Mouse (Mus musculus): Measurements from ENCODE around the gene 1500011B03Rik. TPM values are rescaled to one million over a fixed set of nuclear protein-coding genes. Genes with fewer than 3 reads are reported as not detected.

Gene 1500011B03Rik
- total and polyA plus RNA-seq, 3 experiments = 47.7 to 75.2 TPM; not detected in 1

GRCm38 (mm10) chr5:114774403-114775051 is 48.7 kb downstream of the 1500011B03Rik start, which contains the start of gene Ankrd13a (continued):
- TF ChIP-seq KAT2A (conservative IDR thresholded peaks at IDR 0.05; ENCODE audit: low read depth, low read length) (peak; percentile 74; the same call in 1 of the 2 replicates), MYC (IDR thresholded peaks at IDR 0.05; ENCODE audit: low read depth, low read length) (no peak), BHLHE40 (IDR thresholded peaks at IDR 0.05; ENCODE audit: borderline replicate concordance, low read depth, low read length) (0 out of 2 replicates have a peak, but pooled peaks have one; percentile 66), CHD1 (IDR thresholded peaks at IDR 0.05; ENCODE audit: low read depth, low read length) (peak; percentile 100)

GRCm38 (mm10) chr5:114773780-114774179 is 49.5 kb downstream of the 1500011B03Rik start:
- H3K27me3 ChIP-seq (ENCODE audit: control insufficient read depth in 1 of 2, insufficient read depth in 2 of 2, low read length in 2 of 2) = no peaks in the 10 kb centered on the region
- peaks cover 3 to 21% of the 10 kb centered on the region in 2 experiments; a peak in 3 of 4 replicates for H3K36me3 ChIP-seq (ENCODE audit: control insufficient read depth in 1 of 2, insufficient read depth in 2 of 2, low read length in 2 of 2)
- H3K9ac ChIP-seq (ENCODE audit: control insufficient read depth, low read depth, low read length, poor library complexity, severe bottlenecking) = peak overlapping the region; percentile 93
- peak overlapping the region; percentile 75 for H3K27ac ChIP-seq (ENCODE audit: control insufficient read depth, low read depth, low read length)
- H3K9me3 ChIP-seq (replicated peaks; ENCODE audit: insufficient read depth, low read length) = no peaks in the 10 kb centered on the region
- peaks cover 0 to 23% of the 10 kb centered on the region in 2 experiments; a peak in 3 of 4 replicates for H3K4me1 ChIP-seq (ENCODE audit: control insufficient read depth in 1 of 2, insufficient read depth in 2 of 2, low read length in 2 of 2)
- H3K79me2 ChIP-seq (ENCODE audit: control insufficient read depth, insufficient read depth, low read length, poor library complexity) = peaks cover 89% of the 10 kb centered on the region
- TF ChIP-seq BHLHE40 (IDR thresholded peaks at IDR 0.05; ENCODE audit: borderline replicate concordance, low read depth, low read length) (0 out of 2 replicates have a peak, but pooled peaks have one; percentile 2), CHD1 (IDR thresholded peaks at IDR 0.05; ENCODE audit: low read depth, low read length) (no peak; the same call in 1 of the 2 replicates), MAX (IDR thresholded peaks at IDR 0.05; ENCODE audit: low read length) (peak; percentile 65), MXI1 (IDR thresholded peaks at IDR 0.05; ENCODE audit: low read depth, low read length) (0 out of 2 replicates have a peak, but pooled peaks have one; percentile 13), GATA1 (IDR thresholded peaks at IDR 0.05; ENCODE audit: low read depth, low read length) (no peak), MAFK (IDR thresholded peaks at IDR 0.05; ENCODE audit: borderline replicate concordance, low read depth, low read length) (no peak), MEF2A (IDR thresholded peaks at IDR 0.05; ENCODE audit: extremely low read depth, insufficient replicate concordance, low read depth, low read length, poor library complexity, severe bottlenecking) (0 out of 2 replicates have a peak, but pooled peaks have one; percentile 13)
- peak; percentile 78 for DNase-seq (ENCODE audit: low read depth, low spot score)
- H3K4me3 ChIP-seq (ENCODE audit: control insufficient read depth in 1 of 2, insufficient read depth in 1 of 2, low read depth in 2 of 2, low read length in 2 of 2) = peak overlapping the region; percentile 83 to 91

- Histone ChIP-seq H3K27ac (ENCODE audit: control insufficient read depth, low read depth, low read length) (peak overlapping the region; percentile 80), H3K9me3 (replicated peaks; ENCODE audit: insufficient read depth, low read length) (no peaks in the 10 kb centered on the region), H3K36me3 (ENCODE audit: control insufficient read depth in 1 of 2, insufficient read depth in 2 of 2, low read length in 2 of 2) (peaks cover 3 to 17% of the 10 kb centered on the region in 2 experiments), H3K4me3 (ENCODE audit: control insufficient read depth in 1 of 2, insufficient read depth in 1 of 2, low read depth in 2 of 2, low read length in 2 of 2) (peak overlapping the region; percentile 83 to 91), H3K79me2 (ENCODE audit: control insufficient read depth, insufficient read depth, low read length, poor library complexity) (peaks cover 88% of the 10 kb centered on the region), H3K4me1 (ENCODE audit: control insufficient read depth in 1 of 2, insufficient read depth in 2 of 2, low read length in 2 of 2) (peaks cover 0 to 22% of the 10 kb centered on the region in 2 experiments; a peak in 3 of 4 replicates), H3K9ac (ENCODE audit: control insufficient read depth, low read depth, low read length, poor library complexity, severe bottlenecking) (peak overlapping the region; percentile 94), H3K27me3 (ENCODE audit: control insufficient read depth in 1 of 2, insufficient read depth in 2 of 2, low read length in 2 of 2) (no peaks in the 10 kb centered on the region)
- DNase-seq (ENCODE audit: low read depth, low spot score) = peak; percentile 98
- TF ChIP-seq SIN3A (IDR thresholded peaks at IDR 0.05; ENCODE audit: low read length) (peak; percentile 96), MYC (IDR thresholded peaks at IDR 0.05; ENCODE audit: low read depth, low read length) (0 out of 2 replicates have a peak, but pooled peaks have one; percentile 39), ELF1 (IDR thresholded peaks at IDR 0.05; ENCODE audit: low read depth, low read length) (peak; percentile 92), GATA1 (IDR thresholded peaks at IDR 0.05; ENCODE audit: low read depth, low read length) (no peak), ZC3H11A (IDR thresholded peaks at IDR 0.05; ENCODE audit: low read depth, low read length) (no peak), MEF2A (IDR thresholded peaks at IDR 0.05; ENCODE audit: extremely low read depth, insufficient replicate concordance, low read depth, low read length, poor library complexity, severe bottlenecking) (no peak), HCFC1 (IDR thresholded peaks at IDR 0.05; ENCODE audit: low read depth, low read length) (peak; percentile 92), MAX (IDR thresholded peaks at IDR 0.05; ENCODE audit: low read length) (peak; percentile 83), UBTF (IDR thresholded peaks at IDR 0.05; ENCODE audit: borderline replicate concordance, insufficient read depth, low read depth, low read length) (0 out of 2 replicates have a peak, but pooled peaks have one; percentile 76), SMC3 (IDR thresholded peaks at IDR 0.05; ENCODE audit: low read depth, low read length) (no peak), TCF12 (IDR thresholded peaks at IDR 0.05; ENCODE audit: low read depth, low read length) (peak; percentile 55), NRF1 (IDR thresholded peaks at IDR 0.05; ENCODE audit: insufficient read depth, low read depth, low read length, poor library complexity, severe bottlenecking) (peak; percentile 96), TBP (IDR thresholded peaks at IDR 0.05; ENCODE audit: low read depth, low read length) (no peak), CHD1 (IDR thresholded peaks at IDR 0.05; ENCODE audit: low read depth, low read length) (no peak), RAD21 (IDR thresholded peaks at IDR 0.05; ENCODE audit: low read depth, low read length) (no peak), MXI1 (IDR thresholded peaks at IDR 0.05; ENCODE audit: low read depth, low read length) (peak; percentile 78; the same call in 1 of the 2 replicates), MYB (IDR thresholded peaks at IDR 0.05; ENCODE audit: low read depth, low read length) (no peak), POLR2A (IDR thresholded peaks at IDR 0.05; ENCODE audit: control insufficient read depth in 1 of 2, insufficient read depth in 1 of 2, low read depth in 1 of 2, low read length in 2 of 2, poor library complexity in 1 of 2) (peak; percentile 29 to 57; a peak in 1 of 4 replicates), TAL1 (IDR thresholded peaks at IDR 0.05; ENCODE audit: low read length) (no peak), ZMIZ1 (IDR thresholded peaks at IDR 0.05; ENCODE audit: low read depth, low read length) (peak; percentile 74), EP300 (IDR thresholded peaks at IDR 0.05; ENCODE audit: low read depth in 1 of 2, low read length in 2 of 2) (peak in 1 of 2 experiments; percentile 28; a peak in 1 of 4 replicates)
Measured at GRCm38 (mm10) chr5:114773211-114773710, 50.0 kb downstream of the 1500011B03Rik start.

All from MEL (cell line).